Mouse (Mus musculus) T-cell, adult 2 months (primary cell): Measurements from ENCODE around the gene E2f6.

Experiments used
- DNase-seq: peaks from one replicate; pipeline ENCODE4 v3.0.0; 2022; ENCODE audit warnings: low spot score

Gene E2f6

GRCm38 (mm10) chr12:16848501-16848900, 37.7 kb downstream of the E2f6 start:
- DNase-seq = no peak

GRCm38 (mm10) chr12:16849821-16850220, 39.1 kb downstream of the E2f6 start:
- DNase-seq = no peak

GRCm38 (mm10) chr12:16850431-16851375, 39.9 kb downstream of the E2f6 start:
- no peak for DNase-seq

GRCm38 (mm10) chr12:16853431-16854165, 42.8 kb downstream of the E2f6 start:
- DNase-seq = no peak

GRCm38 (mm10) chr12:16855632-16856305, 45.0 kb downstream of the E2f6 start:
- no peak for DNase-seq

- no peak for DNase-seq
Observed at GRCm38 (mm10) chr12:16856306-16856679, 45.5 kb downstream of the E2f6 start.

GRCm38 (mm10) chr12:16858081-16858480, 47.3 kb downstream of the E2f6 start:
- DNase-seq = no peak

GRCm38 (mm10) chr12:16859781-16860180, 49.0 kb downstream of the E2f6 start:
- no peak for DNase-seq

- DNase-seq = no peak
Observed at GRCm38 (mm10) chr12:16860533-16860932, 49.8 kb downstream of the E2f6 start.

- DNase-seq = no peak
Observed at GRCm38 (mm10) chr12:16860961-16861360, 50.2 kb downstream of the E2f6 start.

- no peak for DNase-seq
Observed at GRCm38 (mm10) chr12:16864477-16864876, 53.7 kb downstream of the E2f6 start.

- no peak for DNase-seq
Observed at GRCm38 (mm10) chr12:16865871-16866270, 55.1 kb downstream of the E2f6 start.

- DNase-seq = no peak
Observed at GRCm38 (mm10) chr12:16866460-16866859, 55.7 kb downstream of the E2f6 start.

- no peak for DNase-seq
Observed at GRCm38 (mm10) chr12:16867306-16867705, 56.5 kb downstream of the E2f6 start.

GRCm38 (mm10) chr12:16868618-16869017, 57.9 kb downstream of the E2f6 start:
- no peak for DNase-seq

- no peak for DNase-seq
Observed at GRCm38 (mm10) chr12:16869091-16869778, 58.5 kb downstream of the E2f6 start.

- DNase-seq = no peak
Observed at GRCm38 (mm10) chr12:16869870-16870404, 59.2 kb downstream of the E2f6 start.

GRCm38 (mm10) chr12:16870405-16871068, 59.8 kb downstream of the E2f6 start:
- DNase-seq = no peak

- no peak for DNase-seq
Observed at GRCm38 (mm10) chr12:16872006-16872405, 61.2 kb downstream of the E2f6 start.

GRCm38 (mm10) chr12:16872926-16873464, 62.2 kb downstream of the E2f6 start:
- no peak for DNase-seq

- DNase-seq = no peak
Observed at GRCm38 (mm10) chr12:16873549-16873948, 62.8 kb downstream of the E2f6 start.
